Mouse (Mus musculus): Measurements from ENCODE around the gene Vstm2b. TPM values are rescaled to one million over a fixed set of nuclear protein-coding genes. Genes with fewer than 3 reads are reported as not detected.

Vstm2b gene
- polyA plus RNA-seq, 1 experiment from 2014 or later = 0.99 TPM

GRCm38 (mm10) chr7:40901201-40901600, 3.1 kb downstream of the Vstm2b start:
- Histone ChIP-seq H3K36me3 (ENCODE audit: control insufficient read depth, insufficient read depth, low read length) (no peaks in the 10 kb centered on the region), H3K9me3 (ENCODE audit: control insufficient read depth, low read length) (no peaks in the 10 kb centered on the region), H3K4me3 (ENCODE audit: low read depth, low read length) (no peak overlapping the region), H3K27me3 (replicated peaks; ENCODE audit: control insufficient read depth, insufficient read depth, low read length) (peaks cover 69% of the 10 kb centered on the region), H3K27ac (ENCODE audit: low read depth, low read length) (no peak overlapping the region), H3K4me2 (no peak overlapping the region), H3K9ac (ENCODE audit: low read depth, low read length) (no peak overlapping the region), H3K4me1 (replicated peaks; ENCODE audit: control insufficient read depth, insufficient read depth, low read length) (no peaks in the 10 kb centered on the region)
- ATAC-seq (replicated peaks; ENCODE audit: low FRiP score) = no peak; the same call in 1 of the 2 replicates
- DNase-seq (ENCODE audit: low spot score) = peak; percentile 38
- 5% methylated on average over 16 of the region's 16 CpGs for WGBS

DNA sequence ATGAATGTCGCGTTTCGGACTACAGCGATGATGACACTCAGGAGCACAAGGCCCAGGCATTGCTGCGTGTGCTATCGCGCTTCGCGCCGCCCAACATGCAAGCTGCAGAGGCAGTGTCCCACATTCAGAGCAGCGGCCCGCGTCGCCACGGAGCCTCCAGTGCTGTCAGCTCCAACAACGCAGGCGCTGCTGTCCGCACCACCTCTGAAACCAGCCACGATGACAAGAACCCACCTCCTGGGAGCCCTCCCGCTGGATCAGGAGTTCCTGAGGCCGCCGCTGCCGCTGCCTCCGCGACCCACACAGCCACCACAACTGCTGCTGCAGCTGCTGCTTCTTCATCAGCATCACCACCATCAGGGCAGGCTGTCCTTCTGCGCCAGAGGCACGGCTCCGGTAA, 4.4 kb downstream of the Vstm2b start:
- no peaks in the 10 kb centered on the region for H3K36me3 ChIP-seq (ENCODE audit: control insufficient read depth, insufficient read depth, low read length)
- no peaks in the 10 kb centered on the region for H3K4me1 ChIP-seq (replicated peaks; ENCODE audit: control insufficient read depth, insufficient read depth, low read length)
- ATAC-seq (replicated peaks; ENCODE audit: low FRiP score) (no peak), DNase-seq (ENCODE audit: low spot score) (no peak)
- no peak overlapping the region for H3K4me2 ChIP-seq
- no peak overlapping the region for H3K27ac ChIP-seq (ENCODE audit: low read depth, low read length)
- H3K4me3 ChIP-seq (ENCODE audit: low read depth, low read length) = no peak overlapping the region
- peaks cover 58% of the 10 kb centered on the region for H3K27me3 ChIP-seq (replicated peaks; ENCODE audit: control insufficient read depth, insufficient read depth, low read length)
- H3K9ac ChIP-seq (ENCODE audit: low read depth, low read length) = no peak overlapping the region
- WGBS = 35% methylated on average over 28 of the region's 28 CpGs
- H3K9me3 ChIP-seq (ENCODE audit: control insufficient read depth, low read length) = no peaks in the 10 kb centered on the region

DNA sequence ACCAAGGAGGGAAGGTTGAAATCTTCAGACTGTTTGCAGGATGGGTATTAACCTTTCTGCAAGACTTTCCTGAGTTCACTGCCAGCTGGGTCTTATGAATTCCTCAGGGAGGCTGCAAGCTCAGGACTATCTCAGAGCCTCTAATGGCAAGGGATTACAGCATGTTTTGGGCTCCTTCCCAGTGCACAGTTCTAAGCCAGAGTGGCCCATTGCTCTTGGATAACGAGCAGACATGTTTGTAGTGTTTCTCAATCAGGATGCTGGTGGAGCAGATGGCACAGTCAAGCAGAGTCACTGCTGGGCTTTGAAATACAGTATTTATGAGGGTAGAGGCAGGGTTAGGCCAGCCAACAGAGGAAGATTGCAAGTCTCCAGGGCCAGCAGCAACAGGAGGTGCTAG, 8.4 kb downstream of the Vstm2b start:
- Histone ChIP-seq H3K27me3 (replicated peaks; ENCODE audit: control insufficient read depth, insufficient read depth, low read length) (peaks cover 19% of the 10 kb centered on the region), H3K4me1 (replicated peaks; ENCODE audit: control insufficient read depth, insufficient read depth, low read length) (no peaks in the 10 kb centered on the region), H3K9ac (ENCODE audit: low read depth, low read length) (no peak overlapping the region), H3K9me3 (ENCODE audit: control insufficient read depth, low read length) (no peaks in the 10 kb centered on the region), H3K4me3 (ENCODE audit: low read depth, low read length) (no peak overlapping the region), H3K27ac (ENCODE audit: low read depth, low read length) (no peak overlapping the region), H3K4me2 (no peak overlapping the region), H3K36me3 (ENCODE audit: control insufficient read depth, insufficient read depth, low read length) (no peaks in the 10 kb centered on the region)
- WGBS = 56% methylated on average over 1 of the region's 1 CpGs
- no peak for ATAC-seq (replicated peaks; ENCODE audit: low FRiP score)
- DNase-seq (ENCODE audit: low spot score) = no peak

DNA sequence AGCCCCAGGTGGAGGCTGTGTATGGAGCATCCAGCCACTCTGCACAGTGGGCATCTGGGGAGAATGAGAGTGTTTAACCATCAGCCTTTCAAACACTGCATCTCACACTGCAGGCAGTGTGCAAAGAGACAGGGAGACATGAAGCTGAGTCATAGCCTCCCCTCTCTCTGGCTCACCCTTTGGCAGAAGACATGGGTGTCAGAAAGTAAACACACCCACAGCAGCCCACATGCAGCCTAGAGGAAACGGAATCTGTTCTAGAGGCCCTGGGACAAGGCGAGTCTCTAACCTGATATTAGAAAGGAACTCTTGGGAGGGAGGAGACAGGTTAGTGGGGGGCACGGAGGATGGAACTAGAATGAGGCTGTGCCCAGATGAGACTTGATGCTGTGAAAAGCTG, 18.6 kb downstream of the Vstm2b start:
- H3K27ac ChIP-seq (ENCODE audit: low read depth, low read length) = no peak overlapping the region
- H3K4me2 ChIP-seq = no peak overlapping the region
- ATAC-seq (replicated peaks; ENCODE audit: low FRiP score) = no peak
- H3K9me3 ChIP-seq (ENCODE audit: control insufficient read depth, low read length) = no peaks in the 10 kb centered on the region
- H3K27me3 ChIP-seq (replicated peaks; ENCODE audit: control insufficient read depth, insufficient read depth, low read length) = no peaks in the 10 kb centered on the region
- H3K36me3 ChIP-seq (ENCODE audit: control insufficient read depth, insufficient read depth, low read length) = no peaks in the 10 kb centered on the region
- no peaks in the 10 kb centered on the region for H3K4me1 ChIP-seq (replicated peaks; ENCODE audit: control insufficient read depth, insufficient read depth, low read length)
- no peak overlapping the region for H3K9ac ChIP-seq (ENCODE audit: low read depth, low read length)
- DNase-seq (ENCODE audit: low spot score) = no peak
- 72% methylated on average over 3 of the region's 3 CpGs for WGBS
- H3K4me3 ChIP-seq (ENCODE audit: low read depth, low read length) = no peak overlapping the region

DNA sequence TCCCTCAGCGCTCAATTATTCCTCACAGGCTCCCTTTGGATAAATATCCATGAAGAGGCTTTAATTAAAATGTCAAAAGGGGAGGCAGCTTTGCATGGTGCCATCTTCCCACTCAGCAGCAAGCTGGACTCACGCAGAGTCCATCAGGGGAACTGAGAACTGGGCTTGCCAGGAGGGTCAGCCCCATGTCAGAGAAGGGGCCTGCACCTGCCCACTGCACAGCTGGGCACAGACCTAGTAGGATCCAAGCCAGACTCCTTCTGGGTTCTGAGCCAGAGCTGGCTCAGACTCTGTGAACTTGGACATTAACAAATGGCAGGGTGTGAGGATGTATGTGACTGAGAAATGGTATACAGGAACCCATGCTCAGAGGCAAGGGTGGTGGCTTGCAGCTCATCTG, 22.0 kb downstream of the Vstm2b start:
- Histone ChIP-seq H3K27ac (ENCODE audit: low read depth, low read length) (no peak overlapping the region), H3K9ac (ENCODE audit: low read depth, low read length) (no peak overlapping the region), H3K4me2 (no peak overlapping the region), H3K27me3 (replicated peaks; ENCODE audit: control insufficient read depth, insufficient read depth, low read length) (no peaks in the 10 kb centered on the region), H3K4me1 (replicated peaks; ENCODE audit: control insufficient read depth, insufficient read depth, low read length) (no peaks in the 10 kb centered on the region), H3K9me3 (ENCODE audit: control insufficient read depth, low read length) (no peaks in the 10 kb centered on the region), H3K36me3 (ENCODE audit: control insufficient read depth, insufficient read depth, low read length) (no peaks in the 10 kb centered on the region), H3K4me3 (ENCODE audit: low read depth, low read length) (no peak overlapping the region)
- whole genome bisulfite sequencing = 82% methylated on average over 2 of the region's 2 CpGs
- ATAC-seq (replicated peaks; ENCODE audit: low FRiP score) (no peak), DNase-seq (ENCODE audit: low spot score) (no peak)

DNA sequence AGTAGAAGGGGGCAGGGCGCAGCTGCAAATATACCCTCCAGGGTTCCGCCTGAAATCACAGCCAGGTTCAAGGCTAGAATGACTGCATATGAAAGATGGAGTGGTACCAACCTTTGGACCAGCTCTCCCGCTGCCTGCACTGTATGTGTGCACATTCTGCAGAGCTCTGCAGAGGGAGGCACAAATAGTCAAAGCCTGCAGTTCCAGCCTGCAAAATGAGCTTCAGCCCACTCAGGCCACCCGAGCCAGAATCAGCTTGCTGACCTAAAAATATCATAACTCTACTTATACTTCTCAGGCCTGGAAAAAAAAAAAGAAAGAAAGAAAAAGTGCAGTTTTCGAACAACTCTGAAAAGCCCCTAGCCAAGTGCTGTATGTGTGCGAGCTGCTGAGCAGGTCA, 23.2 kb downstream of the Vstm2b start:
- 74% methylated on average over 6 of the region's 6 CpGs for whole genome bisulfite sequencing
- Histone ChIP-seq H3K4me2 (no peak overlapping the region), H3K9ac (ENCODE audit: low read depth, low read length) (no peak overlapping the region), H3K36me3 (ENCODE audit: control insufficient read depth, insufficient read depth, low read length) (no peaks in the 10 kb centered on the region), H3K4me3 (ENCODE audit: low read depth, low read length) (no peak overlapping the region), H3K4me1 (replicated peaks; ENCODE audit: control insufficient read depth, insufficient read depth, low read length) (no peaks in the 10 kb centered on the region), H3K27ac (ENCODE audit: low read depth, low read length) (no peak overlapping the region), H3K27me3 (replicated peaks; ENCODE audit: control insufficient read depth, insufficient read depth, low read length) (no peaks in the 10 kb centered on the region), H3K9me3 (ENCODE audit: control insufficient read depth, low read length) (no peaks in the 10 kb centered on the region)
- ATAC-seq (replicated peaks; ENCODE audit: low FRiP score) = no peak
- no peak for DNase-seq (ENCODE audit: low spot score)

DNA sequence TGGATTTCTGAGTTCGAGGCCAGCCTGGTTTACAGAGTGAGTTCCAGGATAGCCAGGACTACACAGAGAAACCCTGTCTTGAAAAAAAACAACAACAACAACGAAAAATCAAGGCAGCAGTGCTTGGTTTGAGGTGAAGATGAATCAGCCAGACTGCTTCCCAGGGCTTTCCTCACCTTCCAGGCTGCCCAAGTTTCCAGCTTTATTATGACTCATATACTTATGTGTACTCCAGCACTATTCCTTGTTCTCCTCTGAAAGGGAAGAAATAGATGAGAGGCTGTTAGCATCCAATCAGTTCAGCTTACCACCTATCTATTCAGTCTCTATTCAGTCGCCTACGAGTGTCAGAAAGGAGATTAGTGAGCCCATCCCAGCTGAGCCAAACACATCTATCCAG, 24.7 kb downstream of the Vstm2b start:
- WGBS = 63% methylated on average over 4 of the region's 4 CpGs
- no peak for ATAC-seq (replicated peaks; ENCODE audit: low FRiP score)

DNA sequence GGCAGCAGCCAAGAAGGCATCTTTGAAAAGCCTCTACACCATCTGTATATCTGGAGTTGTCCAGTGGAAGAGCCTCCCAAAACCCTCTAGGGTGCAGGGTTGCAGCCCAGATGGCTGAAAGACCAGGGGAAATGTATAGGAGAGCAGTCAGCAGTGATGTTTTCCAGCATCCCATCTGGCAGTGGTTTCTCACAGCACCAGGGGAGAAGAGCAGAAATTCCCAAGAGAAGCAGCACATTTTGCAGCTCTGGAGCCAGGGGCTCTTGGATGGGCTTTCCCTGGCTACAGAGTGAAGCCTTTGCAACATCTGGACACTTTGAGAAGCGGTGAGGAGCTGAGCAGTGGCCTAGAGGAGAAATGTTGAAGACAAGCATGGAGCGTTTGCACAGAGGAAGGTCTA, 30.3 kb downstream of the Vstm2b start:
- Histone ChIP-seq H3K4me3 (ENCODE audit: low read depth, low read length) (no peak overlapping the region), H3K4me1 (replicated peaks; ENCODE audit: control insufficient read depth, insufficient read depth, low read length) (no peaks in the 10 kb centered on the region), H3K36me3 (ENCODE audit: control insufficient read depth, insufficient read depth, low read length) (no peaks in the 10 kb centered on the region), H3K4me2 (no peak overlapping the region), H3K27ac (ENCODE audit: low read depth, low read length) (no peak overlapping the region), H3K27me3 (replicated peaks; ENCODE audit: control insufficient read depth, insufficient read depth, low read length) (no peaks in the 10 kb centered on the region), H3K9ac (ENCODE audit: low read depth, low read length) (no peak overlapping the region), H3K9me3 (ENCODE audit: control insufficient read depth, low read length) (no peaks in the 10 kb centered on the region)
- DNase-seq (ENCODE audit: low spot score) (no peak), ATAC-seq (replicated peaks; ENCODE audit: low FRiP score) (no peak)
- 74% methylated on average over 2 of the region's 2 CpGs for WGBS

More for the DNA sequence above, 24.7 kb downstream of the Vstm2b start:
- Histone ChIP-seq H3K36me3 (ENCODE audit: control insufficient read depth, insufficient read depth, low read length) (no peaks in the 10 kb centered on the region), H3K27me3 (replicated peaks; ENCODE audit: control insufficient read depth, insufficient read depth, low read length) (no peaks in the 10 kb centered on the region), H3K27ac (ENCODE audit: low read depth, low read length) (no peak overlapping the region), H3K4me3 (ENCODE audit: low read depth, low read length) (no peak overlapping the region), H3K4me2 (no peak overlapping the region), H3K9me3 (ENCODE audit: control insufficient read depth, low read length) (no peaks in the 10 kb centered on the region), H3K9ac (ENCODE audit: low read depth, low read length) (no peak overlapping the region), H3K4me1 (replicated peaks; ENCODE audit: control insufficient read depth, insufficient read depth, low read length) (no peaks in the 10 kb centered on the region)
- no peak for DNase-seq (ENCODE audit: low spot score)

- Histone ChIP-seq H3K27ac (ENCODE audit: low read depth, low read length) (no peak overlapping the region), H3K9me3 (ENCODE audit: control insufficient read depth, low read length) (no peaks in the 10 kb centered on the region), H3K4me2 (no peak overlapping the region), H3K4me3 (ENCODE audit: low read depth, low read length) (no peak overlapping the region), H3K9ac (ENCODE audit: low read depth, low read length) (no peak overlapping the region), H3K27me3 (replicated peaks; ENCODE audit: control insufficient read depth, insufficient read depth, low read length) (no peaks in the 10 kb centered on the region), H3K4me1 (replicated peaks; ENCODE audit: control insufficient read depth, insufficient read depth, low read length) (no peaks in the 10 kb centered on the region), H3K36me3 (ENCODE audit: control insufficient read depth, insufficient read depth, low read length) (no peaks in the 10 kb centered on the region)
- ATAC-seq (replicated peaks; ENCODE audit: low FRiP score) = no peak
- 63% methylated on average over 4 of the region's 4 CpGs for WGBS
- DNase-seq (ENCODE audit: low spot score) = no peak
These were observed 38.6 kb downstream of the Vstm2b start for GRCm38 (mm10) chr7:40936617-40937212.
